Mouse (Mus musculus): ENCODE results near the gene Tgds.

- TF ChIP-seq CTCF (IDR thresholded peaks at IDR 0.05; ENCODE audit: borderline replicate concordance, control insufficient read depth, extremely low read depth, insufficient read depth, low read length, poor library complexity) (no peak), POLR2A (IDR thresholded peaks at IDR 0.05; ENCODE audit: control insufficient read depth, extremely low read depth, insufficient read depth, low read length, poor library complexity) (no peak)
Observed at GRCm38 (mm10) chr14:118175694-118176085, 43.1 kb upstream of the Tgds start.
